Mouse (Mus musculus): ENCODE data around the gene Sat1. TPM values are rescaled to one million over a fixed set of nuclear protein-coding genes. Genes with fewer than 3 reads are reported as not detected.
A peak's percentile ranks its signal among the peaks of the same experiment; 100 is the strongest.
"Not testable (repeated sequence)": the region's sequence is repeated elsewhere in the genome, so short reads cannot be mapped to it uniquely, and the experiment has no call there.

Sat1 gene
- 10 to 100 TPM; 25.5 to 39.9 TPM for total RNA-seq (2021)
- long read RNA-seq, experiment 1, transcript Sat1-201 (6 exons, 1,162 nt): major isoform, 36 of 39 reads
- long read RNA-seq, experiment 1, partial matches to known transcripts: 0 of 39 reads
- long read RNA-seq, experiment 1, other reads (novel, unspliced or antisense): 1 of 39 reads
- long read RNA-seq, experiment 2, transcript Sat1-201 (6 exons, 1,162 nt): major isoform, 25 of 29 reads
- long read RNA-seq, experiment 2, partial matches to known transcripts: 3 of 29 reads
- long read RNA-seq, experiment 2, other reads (novel, unspliced or antisense): 0 of 29 reads

DNA sequence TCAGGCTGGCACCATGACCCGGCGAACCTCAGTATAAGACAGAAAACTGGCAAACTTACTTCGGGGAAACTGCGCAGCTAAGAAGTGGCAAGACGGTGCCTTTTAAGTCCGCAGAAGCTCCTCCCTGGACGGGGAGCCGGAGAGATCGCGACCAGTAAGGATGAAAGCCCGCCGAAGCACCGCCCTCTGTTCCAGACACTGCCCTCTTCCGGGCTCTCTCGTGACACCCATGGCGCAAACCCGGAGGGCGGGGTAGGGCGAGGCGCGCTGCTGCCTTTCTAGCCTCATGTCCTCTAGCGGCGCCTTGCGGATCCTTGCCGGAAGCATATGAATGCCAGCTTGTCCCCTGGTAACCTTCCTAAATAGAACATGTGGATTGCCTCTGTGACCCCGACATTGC, at the start of gene Sat1:
Sat1 (minus strand) TSS at position 179 of the 400 bp plus-strand sequence.
- DNase-seq (ENCODE audit: low spot score in 2 of 2): peak; percentile 70 to 88

DNA sequence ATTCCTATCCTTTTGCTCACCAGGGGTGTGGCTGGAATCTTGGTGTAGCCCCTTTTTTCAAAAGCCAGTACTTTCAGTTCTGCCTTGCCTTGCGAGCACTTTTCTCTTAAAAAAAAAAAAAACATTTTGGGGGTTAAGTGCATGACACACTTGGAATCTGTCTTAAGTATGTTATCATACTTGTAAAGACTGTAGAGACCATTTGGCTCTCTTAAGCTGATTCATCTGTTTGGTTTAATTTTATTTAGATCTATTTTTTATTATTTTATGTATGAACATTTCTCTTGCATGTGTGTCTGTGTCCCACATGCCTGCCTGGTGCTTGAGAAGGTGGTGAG, 46.6 kb upstream of the Sat1 start:
- DNase-seq (ENCODE audit: low spot score in 2 of 2): no peak

DNA sequence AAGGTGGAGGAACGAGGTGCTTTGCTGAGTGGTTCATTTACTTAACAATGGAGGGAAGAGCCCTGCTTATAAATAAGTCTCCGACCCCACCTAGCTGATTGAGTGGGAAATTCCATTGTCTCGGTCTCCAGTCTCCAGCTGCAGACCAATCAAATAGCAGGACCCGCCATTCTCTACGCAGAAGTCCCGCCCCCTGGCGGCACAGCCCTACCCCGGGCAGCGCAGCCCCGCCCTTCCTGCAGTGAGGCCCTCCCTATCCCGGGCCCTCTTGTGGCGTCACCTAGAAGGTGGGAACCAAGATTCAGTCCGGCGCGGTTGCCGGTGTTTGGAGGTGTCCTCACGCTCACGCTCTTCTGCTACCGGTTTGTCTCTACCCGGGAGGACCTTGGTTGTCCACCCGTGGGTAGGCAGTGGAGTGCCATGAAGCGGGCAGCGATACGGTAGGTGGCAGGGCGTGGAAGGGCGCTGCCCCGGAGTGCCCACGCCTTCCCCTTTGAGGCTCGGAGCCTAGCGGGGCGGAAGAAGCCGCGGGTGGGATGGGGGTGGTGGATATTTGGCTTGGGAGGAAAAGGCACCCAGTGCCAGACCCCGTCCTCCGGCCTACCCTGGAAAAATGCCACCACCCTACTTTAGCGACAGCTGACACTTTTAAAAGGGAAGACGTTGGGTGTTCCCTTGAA, 46.1 kb upstream of the Sat1 start, which contains the start of gene Acot9:
Acot9 (plus strand) TSS at position 209 of the 680 bp plus-strand sequence.
- peak; percentile 75 to 86 for DNase-seq (ENCODE audit: low spot score in 2 of 2)

DNA sequence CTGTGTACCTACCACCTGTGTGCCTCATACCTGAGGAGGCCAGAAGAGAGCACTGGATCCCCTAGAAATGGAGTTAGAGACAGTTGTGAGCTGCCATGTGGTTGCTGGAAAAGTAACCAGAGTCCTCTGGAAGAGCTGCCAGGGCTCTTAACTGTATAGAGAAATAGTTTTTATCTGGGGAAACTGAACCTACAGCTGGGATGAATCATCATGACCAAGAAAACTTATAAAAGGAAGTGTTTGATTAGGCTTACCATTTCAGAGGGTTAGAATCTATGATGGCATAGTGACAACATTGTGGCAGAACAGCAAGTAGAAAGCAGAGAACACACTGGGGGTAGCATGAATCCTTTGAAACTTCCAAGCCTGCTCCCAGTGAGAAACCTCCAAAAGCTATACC, 40.6 kb upstream of the Sat1 start:
- DNase-seq (ENCODE audit: low spot score in 2 of 2): no peak

DNA sequence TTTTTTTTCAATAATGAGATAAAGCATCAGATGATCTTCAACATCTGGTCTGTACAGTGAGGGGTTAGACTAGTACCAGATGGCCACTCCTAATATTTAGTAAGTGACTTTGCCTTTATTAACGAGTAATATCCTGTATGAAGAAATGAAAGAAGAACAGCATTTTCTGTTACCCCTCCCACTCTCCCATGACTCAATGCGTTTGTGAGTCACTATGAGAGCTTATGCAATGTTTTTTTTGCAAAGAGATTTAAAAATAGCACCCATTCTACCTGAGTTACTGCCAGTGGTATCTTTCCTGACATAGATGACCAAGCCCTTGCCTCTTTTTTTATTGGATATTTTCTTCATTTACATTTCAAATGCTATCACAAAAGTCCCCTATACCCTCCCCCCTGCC, 2.0 kb upstream of the Sat1 start:
- DNase-seq (ENCODE audit: low spot score in 2 of 2): no peak

DNA sequence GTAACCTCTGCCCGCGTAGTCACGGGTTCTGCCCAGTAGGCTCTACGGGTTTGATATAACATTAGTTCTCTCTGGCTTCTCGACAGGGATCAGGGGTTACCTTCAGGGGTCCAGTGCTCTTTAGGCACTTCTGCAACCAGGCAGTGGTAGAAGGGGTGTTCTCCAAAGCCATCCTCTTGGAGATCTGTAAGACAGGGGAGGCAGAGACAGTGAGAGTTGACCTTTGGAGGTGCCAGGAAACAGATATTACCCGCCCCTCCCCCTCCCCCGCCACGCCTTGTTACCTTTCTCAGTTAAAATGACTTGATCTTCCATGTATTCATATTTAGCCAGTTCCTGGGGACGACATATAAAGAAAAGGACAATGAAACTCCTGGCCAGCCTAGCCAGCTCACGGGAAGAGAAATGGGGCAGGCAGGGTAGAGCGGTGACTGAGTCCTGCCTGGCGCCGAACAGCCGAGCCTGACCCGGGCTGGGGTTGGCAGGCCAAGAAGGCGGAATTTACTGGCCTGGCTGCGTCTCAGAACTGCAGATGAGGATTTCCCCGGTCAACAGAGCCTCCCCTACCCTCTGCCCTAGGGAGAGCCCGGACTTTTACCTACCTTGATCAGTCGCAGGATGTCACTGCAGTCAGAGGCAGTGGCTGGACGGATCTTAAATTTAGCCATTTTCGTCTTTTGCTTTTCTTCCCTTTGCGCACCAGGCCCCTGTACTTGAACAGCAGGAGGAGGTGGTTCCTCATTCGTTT, 574 bp downstream of the Sat1 start:
- peak in 1 of 2 experiments; percentile 24 for DNase-seq (ENCODE audit: low spot score in 2 of 2)

DNA sequence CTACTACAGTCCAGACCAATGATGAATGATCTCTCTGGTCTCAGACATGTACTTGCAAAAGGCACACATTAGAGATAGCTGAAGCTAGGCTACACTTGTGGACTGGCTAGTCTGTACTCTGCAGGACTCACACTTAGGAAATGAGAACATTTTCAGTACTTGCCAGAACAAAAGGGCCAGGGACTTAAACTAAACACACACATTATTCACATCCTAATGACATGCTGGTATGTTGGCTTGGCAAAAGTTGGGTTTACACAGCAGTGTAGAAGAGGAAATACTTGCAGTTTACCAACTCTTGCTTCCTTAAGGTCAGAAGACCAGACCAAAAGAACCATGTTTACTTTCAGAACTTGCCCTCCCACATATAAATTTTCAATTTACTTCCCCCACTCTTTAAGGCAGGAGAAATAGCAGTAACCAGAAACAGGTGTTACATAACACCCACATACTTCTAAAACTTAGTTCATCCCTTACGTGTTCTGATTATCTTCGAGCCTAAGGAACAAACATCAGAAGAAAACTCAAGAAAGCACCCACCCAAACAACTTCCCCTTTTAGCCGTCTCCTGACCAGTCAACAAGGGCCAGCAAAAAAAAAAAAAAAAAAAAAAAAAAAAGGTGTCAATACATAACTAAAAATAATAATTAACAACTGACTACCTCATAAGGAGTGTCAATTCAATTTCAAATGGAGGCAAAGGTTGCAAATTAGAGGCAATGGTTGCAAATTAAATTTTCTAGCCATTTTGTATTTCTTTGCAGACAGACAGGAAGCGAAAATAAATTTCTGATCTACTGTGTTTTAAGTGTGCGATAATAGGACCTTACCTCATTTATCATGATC, 1.7 kb downstream of the Sat1 start:
- DNase-seq (ENCODE audit: low spot score in 2 of 2): no peak

DNA sequence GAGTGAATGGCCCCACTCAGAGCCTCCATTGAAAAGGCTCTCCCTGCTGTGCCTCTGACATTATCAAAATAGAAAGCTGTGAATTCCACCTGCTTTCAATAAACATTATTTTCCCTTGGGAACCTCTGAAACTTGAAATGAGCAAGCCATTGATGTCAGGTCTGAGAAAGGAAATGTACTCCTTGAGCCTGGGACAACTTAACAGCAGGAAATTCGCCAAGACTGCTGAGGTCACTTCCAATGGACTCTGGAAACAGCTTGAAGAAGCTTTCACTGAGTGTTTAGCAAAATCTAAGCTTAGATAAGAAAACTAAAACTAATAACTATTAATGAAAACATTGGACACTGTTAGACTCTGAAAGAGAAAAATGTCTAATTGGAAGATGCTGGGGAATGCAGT, 7.6 kb downstream of the Sat1 start:
- no peak for DNase-seq (ENCODE audit: low spot score in 2 of 2)

DNA sequence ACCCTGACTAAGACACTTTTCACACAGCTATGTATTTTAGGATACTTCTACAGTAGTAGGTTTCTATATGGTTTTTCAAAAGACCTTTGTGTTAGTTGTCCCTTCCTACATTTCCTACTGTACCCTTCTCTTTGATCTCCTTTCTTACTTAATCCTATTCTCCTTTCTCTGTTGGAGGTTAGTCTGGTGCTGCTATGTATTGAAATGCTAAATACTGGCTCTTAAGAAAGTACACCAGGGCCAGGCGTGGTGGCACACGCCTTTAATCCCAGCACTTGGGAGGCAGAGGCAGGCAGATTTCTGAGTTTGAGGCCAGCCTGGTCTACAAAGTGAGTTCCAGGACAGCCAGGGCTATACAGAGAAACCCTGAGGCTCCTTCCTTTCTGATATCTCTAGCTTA, 10.8 kb downstream of the Sat1 start:
- DNase-seq (ENCODE audit: low spot score in 2 of 2): not testable (repeated sequence)

DNA sequence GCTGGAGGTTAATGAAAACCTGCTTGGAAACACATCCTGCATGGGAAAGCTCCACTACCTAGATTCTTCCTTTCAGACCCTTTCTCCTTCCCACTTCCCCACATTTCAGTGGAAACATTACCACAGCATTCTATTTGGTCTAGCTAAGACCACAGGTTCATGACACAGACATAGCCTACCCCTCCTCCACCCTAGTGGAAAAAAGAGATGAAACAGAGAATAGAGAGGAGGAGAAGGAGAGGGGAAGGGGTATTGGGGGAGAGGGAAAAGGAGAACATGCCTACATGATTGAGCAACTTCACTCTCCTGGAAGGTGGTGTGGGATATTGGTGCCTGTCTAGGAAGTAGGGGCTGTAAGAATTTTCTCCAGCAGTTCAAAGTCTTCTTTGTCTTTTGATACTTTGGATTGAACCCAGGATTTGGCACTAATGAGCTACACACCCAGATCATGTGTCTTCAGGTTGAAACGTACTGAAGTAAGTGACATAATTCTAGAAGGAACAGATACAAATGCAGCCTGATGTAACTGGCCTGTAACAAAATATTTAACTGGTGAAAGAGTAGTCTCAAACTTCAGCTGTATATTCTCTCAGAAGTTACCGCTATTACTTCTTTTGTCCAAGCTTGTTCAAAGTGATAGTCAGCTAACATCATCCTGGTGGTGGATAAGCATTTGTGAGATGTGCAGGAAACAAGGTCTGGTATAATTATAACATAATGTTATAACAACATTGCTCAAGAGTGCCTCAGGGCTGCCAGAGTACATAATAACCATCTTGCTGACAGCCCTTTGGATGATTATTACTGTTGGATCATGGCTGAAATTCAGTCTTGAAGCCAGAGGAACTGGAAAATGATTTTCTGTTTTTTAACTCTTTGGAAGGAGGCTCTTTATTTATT, 13.6 kb downstream of the Sat1 start:
- DNase-seq (ENCODE audit: low spot score in 2 of 2): no peak

DNA sequence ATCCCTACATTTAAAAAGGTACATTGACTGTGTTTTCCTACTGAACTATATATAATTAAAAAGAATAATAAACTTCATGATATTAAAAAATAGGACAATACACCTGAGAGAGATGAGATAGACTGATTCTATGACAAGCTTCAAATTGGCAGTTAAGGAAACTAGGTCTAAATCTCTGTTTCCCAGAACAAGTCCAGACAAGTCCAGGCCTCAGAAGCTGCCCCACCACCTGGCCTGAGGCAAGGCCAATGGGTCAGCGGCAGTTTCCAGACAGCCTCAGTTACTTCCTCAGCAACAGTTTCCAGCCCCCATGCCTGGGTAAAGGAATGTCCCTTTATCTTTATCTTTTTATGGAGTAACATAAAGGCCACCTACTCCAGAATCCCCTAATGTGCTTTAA, 14.4 kb downstream of the Sat1 start:
- no peak for DNase-seq (ENCODE audit: low spot score in 2 of 2)

DNA sequence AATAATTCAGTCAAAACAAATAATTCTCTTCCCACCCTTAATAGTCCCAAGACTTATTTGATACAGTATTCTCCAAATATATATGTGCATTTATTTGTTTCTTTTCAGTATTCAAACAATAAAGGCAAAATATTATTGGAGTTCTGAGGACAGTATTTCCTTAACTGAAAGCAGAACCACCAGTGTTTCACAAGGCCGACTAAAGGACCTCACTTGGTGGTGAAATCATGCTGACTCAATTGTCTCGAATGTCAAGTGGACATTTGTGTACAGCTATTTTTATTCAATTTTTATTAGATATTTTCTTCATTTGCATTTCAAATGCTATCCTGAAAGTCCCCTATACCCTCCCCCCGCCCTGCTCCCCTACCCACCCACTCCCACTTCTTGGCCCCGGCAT, 21.3 kb downstream of the Sat1 start:
- no peak for DNase-seq (ENCODE audit: low spot score in 2 of 2)

DNA sequence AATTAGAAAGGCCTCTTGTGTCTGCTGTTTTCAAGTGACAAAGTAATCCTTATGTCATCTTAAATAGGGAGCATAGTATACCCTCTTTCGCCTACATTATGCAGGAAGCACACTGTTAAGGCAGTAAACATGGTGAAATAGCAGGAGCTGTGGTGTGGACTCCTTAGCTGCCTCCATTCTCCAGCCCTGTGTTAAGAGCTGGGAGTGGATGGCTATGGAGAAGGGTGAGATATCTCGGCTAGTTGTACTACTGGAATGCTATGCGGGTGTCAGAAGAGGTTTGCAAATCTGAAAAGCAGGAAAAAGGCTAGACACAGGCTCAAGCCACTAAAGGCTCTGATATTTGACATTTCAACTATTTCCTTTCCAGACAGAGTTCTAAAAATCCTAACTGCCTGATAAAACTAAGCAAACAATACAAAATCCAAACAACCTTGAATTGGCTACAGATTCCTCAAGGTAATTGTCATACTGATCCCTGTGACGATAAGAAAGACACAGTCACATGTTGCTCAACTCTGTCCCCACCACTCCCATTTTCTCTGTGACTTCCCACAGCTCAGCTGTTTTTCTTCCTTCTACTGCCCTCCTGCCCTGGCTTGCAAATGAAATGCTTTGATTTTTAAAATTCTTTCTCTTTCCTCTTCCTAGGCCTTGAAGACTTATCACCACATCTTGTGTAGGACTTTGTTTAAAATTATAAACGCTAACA, 22.4 kb downstream of the Sat1 start:
- no peak for DNase-seq (ENCODE audit: low spot score in 2 of 2)

DNA sequence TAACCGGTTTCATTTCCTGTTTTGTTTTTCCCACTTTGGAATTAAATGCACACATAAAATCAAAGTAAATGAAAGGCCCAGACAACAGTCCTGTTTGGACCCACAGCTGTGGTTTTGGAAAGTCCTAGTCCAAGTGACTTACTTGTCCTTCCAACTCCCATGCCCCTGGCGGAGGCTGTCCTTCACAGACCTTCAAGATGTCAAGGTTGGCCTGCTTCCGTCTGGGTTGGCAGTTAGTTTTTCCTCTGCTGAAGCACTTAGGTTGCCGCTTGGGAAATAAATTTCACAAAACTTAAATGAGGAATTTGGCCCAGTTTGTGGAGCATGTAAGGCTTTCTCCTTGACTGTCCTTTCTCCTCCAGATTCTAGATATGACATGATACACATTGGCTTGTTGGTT, 24.3 kb downstream of the Sat1 start:
- no peak for DNase-seq (ENCODE audit: low spot score in 2 of 2)

DNA sequence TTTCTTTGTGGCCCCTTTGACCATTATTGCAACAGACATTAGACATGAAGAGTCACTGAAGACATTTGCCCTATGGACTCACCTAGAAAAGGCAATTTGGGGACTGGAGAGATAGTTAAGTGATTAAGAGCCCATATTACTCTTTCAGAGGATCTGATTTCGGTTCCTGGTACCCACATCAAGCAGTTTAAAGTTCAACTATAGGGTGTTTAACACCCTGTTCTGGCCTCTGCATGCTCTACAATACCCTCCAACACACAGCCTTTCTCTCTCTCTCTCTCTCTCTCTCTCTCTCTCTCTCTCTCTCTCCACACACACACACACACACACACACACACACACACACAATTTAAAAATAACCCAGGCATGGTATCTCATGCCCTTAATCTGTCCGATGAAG, 38.6 kb downstream of the Sat1 start:
- DNase-seq (ENCODE audit: low spot score in 2 of 2): no peak

DNA sequence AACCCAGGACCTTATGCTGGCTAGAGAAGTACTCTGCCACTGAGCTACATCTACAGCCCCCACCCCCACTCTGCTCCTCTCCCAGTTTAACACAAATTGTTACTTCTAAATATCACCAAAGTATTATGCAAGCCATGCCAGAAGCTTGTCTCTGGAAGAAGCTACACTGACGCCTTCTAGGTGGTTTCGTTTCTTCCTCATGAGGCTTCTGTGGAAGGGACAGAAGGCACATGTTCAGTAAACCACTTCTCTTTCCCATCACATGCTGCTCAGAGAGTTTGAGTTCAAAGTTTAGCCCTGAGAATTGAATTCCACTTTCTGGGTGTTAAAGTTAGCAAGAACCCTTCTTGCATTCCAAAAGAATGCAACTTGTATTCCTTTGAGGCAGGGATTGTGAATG, 39.0 kb downstream of the Sat1 start:
- DNase-seq (ENCODE audit: low spot score in 2 of 2): no peak

DNA sequence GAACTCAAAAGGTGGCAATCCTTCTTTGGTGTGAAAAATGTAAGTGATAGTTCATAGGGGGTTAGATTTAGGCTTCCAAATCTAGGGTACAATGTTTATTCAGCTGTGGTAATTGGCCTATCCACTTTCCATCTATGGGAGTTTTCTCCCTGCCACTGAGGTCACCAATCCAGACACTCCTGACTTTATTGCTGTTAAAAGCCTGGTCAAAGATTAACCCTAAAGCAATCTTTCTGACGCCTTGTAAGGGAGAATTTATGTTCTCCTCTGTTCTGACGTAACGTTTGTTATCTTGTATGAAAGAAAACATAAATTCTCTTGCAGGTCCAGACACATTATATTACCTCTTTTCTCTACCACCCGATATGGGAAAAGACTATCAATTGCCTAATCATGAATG, 40.7 kb downstream of the Sat1 start:
- no peak for DNase-seq (ENCODE audit: low spot score in 2 of 2)

DNA sequence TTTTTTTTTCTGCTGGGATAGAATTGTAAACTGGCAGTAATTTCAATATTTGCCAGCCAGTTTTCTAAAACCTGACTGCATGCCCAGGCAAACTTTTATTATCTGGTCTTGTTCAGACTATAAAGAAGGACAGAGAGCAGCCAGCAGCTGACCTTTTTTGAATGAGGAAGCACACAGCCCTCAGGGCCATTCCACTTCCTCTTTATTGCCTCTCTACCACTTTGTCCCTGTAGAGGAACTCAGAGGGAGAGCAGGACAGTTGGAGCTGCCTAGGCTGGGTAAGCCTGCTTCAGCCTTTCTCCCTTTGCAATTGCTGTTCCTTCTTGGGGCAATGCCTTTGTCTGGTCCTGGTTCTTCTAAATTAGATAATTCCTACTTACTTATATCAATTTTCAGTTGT, 43.9 kb downstream of the Sat1 start:
- DNase-seq (ENCODE audit: low spot score in 2 of 2): no peak

DNA sequence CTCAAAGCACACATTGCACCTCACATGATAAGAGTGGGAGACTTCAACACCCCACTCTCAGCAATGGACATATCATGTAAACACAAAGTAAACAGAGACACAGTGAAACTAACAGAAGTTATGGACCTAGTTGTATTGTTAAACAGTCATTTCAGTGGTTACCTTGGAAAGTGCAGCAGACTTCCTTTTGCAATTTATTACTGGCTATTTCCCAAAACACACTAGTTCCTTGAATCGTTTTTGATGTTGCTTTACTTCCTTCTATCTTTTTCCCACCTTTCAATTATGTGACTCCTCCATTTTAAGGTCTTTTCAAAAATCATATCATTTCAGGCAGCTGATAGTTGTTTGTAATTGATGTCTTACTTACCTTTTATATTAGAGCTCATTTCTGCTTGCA, 44.5 kb downstream of the Sat1 start:
- DNase-seq (ENCODE audit: low spot score in 2 of 2): no peak

DNA sequence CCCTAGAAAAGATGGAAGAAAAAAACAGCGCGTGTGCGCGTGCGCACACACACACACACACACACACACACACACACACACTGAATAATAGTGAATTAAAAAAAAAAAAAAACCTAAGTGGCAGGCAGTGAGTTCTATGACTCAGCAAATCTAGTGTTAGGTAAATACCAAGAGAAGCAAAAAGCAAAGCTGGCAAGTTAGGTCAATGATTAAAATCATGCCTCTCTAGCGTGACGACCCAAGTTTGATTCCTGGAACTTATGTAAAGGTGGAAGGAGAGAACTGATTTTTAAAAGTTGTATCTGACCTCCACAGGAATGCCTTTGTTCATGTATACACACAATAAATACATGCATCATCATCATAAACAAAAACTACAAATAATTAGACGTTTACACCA, 46.4 kb downstream of the Sat1 start:
- DNase-seq (ENCODE audit: low spot score in 2 of 2): no peak
